Mouse (Mus musculus) right cerebral cortex, postnatal 4 days (tissue): ENCODE measurements at regions not wholly inside any gene's neighbourhood (a gene's known extent, or its start where the extent isn't known, plus 50 kb on each side); places are given as distances from the start of the nearest gene placed in this dataset.
A peak's percentile ranks its signal among the peaks of the same experiment; 100 is the strongest.

Source experiments
- DNase-seq: peaks from one replicate; pipeline ENCODE4 v3.0.0-alpha.2; 2022

GRCm38 (mm10) chr11:56285575-56286260 is 244.9 kb upstream of the Nmur2 start:
- no peak for DNase-seq

GRCm38 (mm10) chr11:56281201-56281600 is 240.4 kb upstream of the Nmur2 start:
- no peak for DNase-seq

GRCm38 (mm10) chr11:56280216-56280615 is 239.4 kb upstream of the Nmur2 start:
- DNase-seq: no peak

- no peak for DNase-seq
Observed at GRCm38 (mm10) chr11:56269915-56270493, 229.2 kb upstream of the Nmur2 start.

GRCm38 (mm10) chr11:56262726-56263125 is 221.9 kb upstream of the Nmur2 start:
- no peak for DNase-seq

GRCm38 (mm10) chr11:56256356-56256755 is 215.5 kb upstream of the Nmur2 start:
- DNase-seq: no peak

GRCm38 (mm10) chr11:56254437-56254836 is 213.6 kb upstream of the Nmur2 start:
- no peak for DNase-seq

- DNase-seq: no peak
Observed at GRCm38 (mm10) chr11:56247333-56247823, 206.6 kb upstream of the Nmur2 start.

GRCm38 (mm10) chr11:56246549-56247332 is 205.9 kb upstream of the Nmur2 start:
- peak; percentile 37 for DNase-seq

- no peak for DNase-seq
Observed at GRCm38 (mm10) chr11:56244951-56245350, 204.1 kb upstream of the Nmur2 start.

GRCm38 (mm10) chr11:56243447-56243846 is 202.6 kb upstream of the Nmur2 start:
- DNase-seq: no peak

- no peak for DNase-seq
Observed at GRCm38 (mm10) chr11:56238745-56239144, 197.9 kb upstream of the Nmur2 start.

- no peak for DNase-seq
Observed at GRCm38 (mm10) chr11:56224999-56225398, 184.2 kb upstream of the Nmur2 start.

- no peak for DNase-seq
Observed at GRCm38 (mm10) chr11:56215706-56216105, 174.9 kb upstream of the Nmur2 start.

- no peak for DNase-seq
Observed at GRCm38 (mm10) chr11:56201844-56202243, 161.0 kb upstream of the Nmur2 start.

GRCm38 (mm10) chr11:56195316-56195715 is 154.5 kb upstream of the Nmur2 start:
- DNase-seq: no peak

- no peak for DNase-seq
Observed at GRCm38 (mm10) chr11:56193426-56193825, 152.6 kb upstream of the Nmur2 start.

- no peak for DNase-seq
Observed at GRCm38 (mm10) chr11:56173895-56174294, 133.1 kb upstream of the Nmur2 start.

GRCm38 (mm10) chr11:56173246-56173645 is 132.4 kb upstream of the Nmur2 start:
- DNase-seq: no peak

GRCm38 (mm10) chr11:56169576-56169975 is 128.8 kb upstream of the Nmur2 start:
- DNase-seq: peak; percentile 26

- no peak for DNase-seq
Observed at GRCm38 (mm10) chr11:56166849-56167248, 126.0 kb upstream of the Nmur2 start.

- DNase-seq: no peak
Observed at GRCm38 (mm10) chr11:56165759-56166158, 124.9 kb upstream of the Nmur2 start.

- no peak for DNase-seq
Observed at GRCm38 (mm10) chr11:56160286-56160685, 119.5 kb upstream of the Nmur2 start.
